Mouse (Mus musculus) right cerebral cortex, adult 18-20 months (tissue): Measurements from ENCODE around the gene Prkce.

ENCODE experiments used
- DNase-seq: peaks from one replicate; pipeline ENCODE4 v3.0.0; 2022; ENCODE audit warnings: mixed read lengths

Prkce gene

DNA sequence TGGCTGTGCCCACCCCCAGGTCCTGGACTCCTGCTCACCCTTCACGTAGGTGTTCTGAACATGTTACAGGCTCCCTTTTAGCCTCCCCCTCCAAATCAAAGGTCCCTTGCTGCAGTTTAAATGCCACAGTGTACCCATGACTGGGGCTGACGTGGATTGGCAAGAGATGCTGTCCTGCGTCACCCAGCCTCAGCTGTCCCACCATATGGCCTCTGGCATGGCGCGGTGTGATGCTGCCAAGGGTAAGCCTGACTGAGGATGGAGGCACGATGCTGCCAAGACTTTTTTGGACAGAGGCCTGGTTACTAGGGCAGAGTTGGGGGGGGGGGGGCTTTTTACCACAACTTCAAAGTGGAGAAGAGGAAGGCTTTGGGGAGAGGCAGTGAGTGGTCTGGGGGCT is 98.5 kb downstream of the Prkce start:
- peak; percentile 71 for DNase-seq

GRCm38 (mm10) chr17:86267126-86267760 is 99.7 kb downstream of the Prkce start:
- DNase-seq: no peak

DNA sequence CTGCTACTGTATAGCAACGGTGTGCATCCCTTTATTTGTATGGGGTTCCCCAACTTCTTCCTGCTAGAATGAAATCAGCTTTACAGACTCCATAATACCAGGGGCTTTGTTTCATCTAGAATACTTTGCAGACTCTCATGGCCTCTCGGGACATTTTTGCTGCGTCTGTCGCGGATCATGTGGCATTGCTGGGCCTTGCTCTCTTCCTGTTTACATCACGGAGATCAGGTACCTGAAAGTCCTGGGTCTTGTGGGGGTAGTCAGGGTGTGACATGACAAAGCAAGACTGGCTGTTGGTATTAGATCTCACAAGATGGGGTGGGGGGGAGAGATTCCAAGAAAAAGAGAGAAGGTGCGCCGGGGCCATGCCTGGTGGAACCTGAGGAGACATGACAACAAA is 102.1 kb downstream of the Prkce start:
- DNase-seq: no peak

DNA sequence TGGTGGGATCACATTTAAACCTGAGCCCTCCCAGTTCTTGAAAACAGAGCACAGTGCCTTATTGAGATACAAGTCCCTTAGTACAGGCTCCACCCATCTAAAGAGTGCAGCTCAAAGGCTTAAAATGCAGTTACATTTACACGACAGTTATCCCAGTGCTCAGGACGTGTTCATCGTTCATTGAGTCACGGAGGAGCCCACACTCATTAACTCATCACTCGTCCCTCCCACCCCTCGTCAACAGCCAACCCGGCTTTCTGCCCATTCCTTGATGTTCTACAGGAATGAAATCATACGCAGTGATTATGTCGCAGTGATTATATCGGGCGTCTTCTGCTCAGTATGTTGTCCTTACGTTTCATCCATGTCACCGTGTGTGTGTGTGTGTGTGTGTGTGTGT is 102.9 kb downstream of the Prkce start:
- no peak for DNase-seq

- DNase-seq: no peak
Observed at GRCm38 (mm10) chr17:86271277-86271676, 103.7 kb downstream of the Prkce start.

DNA sequence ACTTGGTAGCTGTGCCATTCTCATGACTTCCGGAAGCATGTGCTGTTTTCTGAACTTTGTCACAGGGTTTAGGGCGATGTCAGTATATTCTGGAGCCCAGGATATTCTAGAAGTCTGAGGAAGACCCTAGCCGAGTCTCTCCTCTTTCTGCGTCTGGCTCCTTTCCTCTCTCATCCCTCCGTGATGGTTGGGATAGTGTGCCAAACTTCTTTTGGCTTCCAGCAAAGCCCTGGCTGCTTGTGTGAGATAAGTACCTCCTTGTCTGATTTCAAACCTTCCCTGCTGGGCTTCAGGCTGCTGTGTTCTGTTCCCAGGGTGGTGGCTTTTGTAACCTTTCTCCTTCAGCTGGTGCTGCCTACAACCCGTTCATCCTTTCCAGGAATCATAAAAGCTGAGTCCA is 105.4 kb downstream of the Prkce start:
- DNase-seq: no peak

GRCm38 (mm10) chr17:86273566-86274349 is 106.2 kb downstream of the Prkce start:
- no peak for DNase-seq

DNA sequence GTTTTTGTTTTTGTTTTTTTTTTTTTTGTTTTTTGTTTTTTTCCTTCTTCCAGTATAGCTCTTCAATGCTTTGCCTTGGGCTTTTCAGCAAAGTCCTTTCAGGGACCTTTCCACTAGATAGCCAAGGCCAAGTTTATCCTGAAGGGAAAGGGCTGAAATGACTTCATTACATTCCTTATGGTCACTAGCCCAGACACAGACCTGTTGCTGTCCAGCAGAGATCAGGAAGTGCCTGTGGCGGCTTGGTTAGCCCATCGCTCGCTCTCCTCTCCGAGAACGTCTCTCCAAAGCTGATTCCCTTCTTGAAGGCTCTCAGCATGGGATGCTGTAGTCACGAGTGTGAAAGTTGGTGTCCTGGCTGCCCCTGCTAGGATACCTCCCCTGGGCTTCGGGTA is 106.8 kb downstream of the Prkce start:
- DNase-seq: no peak

- no peak for DNase-seq
Observed at GRCm38 (mm10) chr17:86276381-86276780, 108.8 kb downstream of the Prkce start.

DNA sequence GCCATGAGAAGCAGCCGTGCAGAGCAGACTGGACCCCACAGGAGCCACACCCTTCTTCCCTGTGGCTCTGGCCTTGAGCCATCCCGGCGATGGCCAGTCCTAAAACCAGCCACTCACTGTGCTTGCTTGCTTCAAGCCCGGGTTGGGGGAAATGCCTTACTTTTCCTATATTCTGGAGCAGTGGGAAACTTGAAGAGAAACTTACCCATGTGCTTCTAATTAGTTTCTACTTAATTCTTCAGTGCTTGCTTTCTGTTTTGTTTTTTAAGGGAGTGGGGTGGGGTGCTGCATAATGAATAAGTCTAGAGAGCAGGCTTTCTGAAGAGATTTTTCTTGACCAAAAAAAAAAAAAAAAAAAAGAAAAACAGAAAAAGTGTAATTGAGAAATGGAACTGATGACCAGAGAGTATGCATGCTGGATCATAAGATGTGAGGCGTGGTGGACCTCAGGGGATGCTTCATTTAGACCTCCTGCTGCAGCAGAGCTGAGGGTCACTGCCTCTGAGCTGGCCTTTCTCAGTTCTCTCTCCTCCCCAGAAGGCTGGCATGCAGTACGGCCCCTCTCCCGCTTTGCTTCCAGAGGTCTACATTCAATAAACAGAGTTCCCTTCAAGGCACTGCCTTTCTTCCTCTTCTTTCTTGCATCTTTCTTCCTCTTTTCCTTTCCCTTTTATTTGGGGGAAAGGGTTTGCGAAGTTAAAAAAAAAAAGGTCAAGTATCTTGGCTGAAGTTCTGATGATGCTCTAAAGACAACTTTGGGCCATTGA is 109.6 kb downstream of the Prkce start:
- no peak for DNase-seq

- DNase-seq: no peak
Observed at GRCm38 (mm10) chr17:86277999-86278526, 110.5 kb downstream of the Prkce start.

- no peak for DNase-seq
Observed at GRCm38 (mm10) chr17:86279751-86280150, 112.2 kb downstream of the Prkce start.

DNA sequence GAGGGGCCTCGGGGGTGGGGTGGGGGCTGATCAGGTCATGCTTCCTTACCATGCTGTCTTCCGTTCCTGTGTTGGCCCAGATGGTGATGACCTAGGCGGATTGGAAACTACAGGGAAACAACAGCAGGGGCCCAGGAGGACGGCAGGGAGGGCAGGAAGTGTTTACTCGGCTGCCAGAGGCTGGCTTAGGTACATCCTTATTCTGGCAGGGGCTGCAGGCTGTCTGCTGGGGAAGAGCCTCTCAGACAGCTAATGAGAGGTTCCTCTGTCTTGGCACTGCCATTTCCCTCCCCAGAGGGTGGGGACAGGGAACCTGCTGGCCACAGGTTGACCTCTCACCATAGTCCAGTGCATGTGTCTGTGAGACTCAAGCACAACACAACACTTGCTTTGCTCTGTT is 116.2 kb downstream of the Prkce start:
- DNase-seq: no peak

GRCm38 (mm10) chr17:86285058-86285457 is 117.5 kb downstream of the Prkce start:
- no peak for DNase-seq

GRCm38 (mm10) chr17:86286747-86287271 is 119.2 kb downstream of the Prkce start:
- no peak for DNase-seq

DNA sequence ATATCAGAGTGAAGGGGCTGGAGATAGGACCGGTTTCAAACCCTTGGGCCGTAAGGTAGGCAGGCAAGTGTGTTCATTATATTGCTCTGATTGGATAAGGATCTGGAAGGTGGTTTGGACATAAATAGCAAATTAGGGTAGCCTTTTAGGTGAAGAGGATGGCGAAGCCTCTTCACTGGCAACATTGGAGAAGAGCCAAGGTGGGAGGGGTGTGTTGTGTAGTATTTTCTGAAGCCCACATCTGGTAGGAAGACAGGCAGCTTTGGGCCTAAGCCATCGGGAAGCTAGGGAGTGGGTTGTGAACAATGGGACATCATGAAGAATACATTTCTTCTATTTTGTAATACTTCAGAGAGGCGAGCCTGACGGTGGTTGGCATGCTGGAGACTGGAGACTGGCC is 125.1 kb downstream of the Prkce start:
- no peak for DNase-seq

- DNase-seq: no peak
Observed at GRCm38 (mm10) chr17:86293247-86293744, 125.7 kb downstream of the Prkce start.

DNA sequence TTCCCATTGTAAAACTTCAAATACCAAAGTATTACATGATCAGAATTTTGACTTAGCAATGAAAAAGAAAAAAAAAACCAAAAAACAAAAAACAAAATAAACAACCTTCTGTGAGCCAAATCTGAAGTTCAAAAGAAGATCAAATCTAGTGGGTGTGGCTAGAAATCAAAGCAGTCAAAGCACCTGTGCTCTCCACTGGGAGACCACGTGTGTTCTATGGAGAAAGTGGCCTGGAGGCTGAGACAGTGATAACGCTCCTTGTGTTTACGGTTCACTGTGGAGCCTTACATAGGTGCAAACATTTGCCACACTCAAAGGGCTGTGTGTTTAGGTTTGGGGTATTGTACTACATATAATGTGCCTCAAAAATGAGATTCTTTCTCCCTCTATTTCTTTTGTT is 132.0 kb downstream of the Prkce start:
- no peak for DNase-seq

DNA sequence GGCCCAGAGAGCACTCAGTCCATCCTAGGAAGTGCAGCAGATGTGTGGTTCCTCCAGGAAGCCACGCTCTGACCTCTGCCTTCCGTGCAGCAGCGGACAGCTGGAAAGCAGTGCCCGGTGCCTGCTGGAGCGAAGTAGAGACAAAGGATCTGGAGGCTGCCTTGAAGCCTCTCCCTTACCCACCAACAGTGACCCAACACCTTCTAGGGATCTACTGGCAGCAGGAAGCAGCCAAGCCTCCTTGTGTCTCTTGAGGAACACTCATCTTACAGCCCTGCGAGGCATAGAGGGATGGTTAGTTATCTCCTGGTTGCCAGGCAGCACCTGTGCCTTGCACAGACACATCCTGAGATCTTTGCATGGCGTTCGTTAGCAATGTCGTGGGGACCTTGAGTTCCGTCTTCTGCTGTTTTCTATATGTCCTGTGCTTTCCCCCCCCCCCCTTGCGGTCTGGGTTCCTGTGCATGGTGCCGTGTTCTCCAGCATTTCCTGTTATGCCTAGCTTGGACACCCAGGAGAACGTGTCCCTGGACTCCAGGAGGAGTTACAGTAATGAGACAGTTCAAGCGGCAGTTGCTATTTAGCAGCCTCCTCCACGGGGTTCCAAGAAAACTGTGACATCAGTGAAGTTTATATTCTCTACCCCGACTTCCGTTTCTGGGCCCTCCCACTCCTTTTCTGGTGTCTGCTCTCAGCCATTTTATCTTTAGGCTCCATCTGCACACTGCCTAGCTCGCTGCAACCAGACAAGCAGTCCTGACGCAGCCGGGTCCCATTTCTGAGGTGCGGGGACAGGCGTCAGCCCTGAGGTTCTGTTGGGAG is 133.4 kb downstream of the Prkce start:
- peak; percentile 88 for DNase-seq

- DNase-seq: peak; percentile 41
Observed at GRCm38 (mm10) chr17:86302266-86302665, 134.7 kb downstream of the Prkce start.

DNA sequence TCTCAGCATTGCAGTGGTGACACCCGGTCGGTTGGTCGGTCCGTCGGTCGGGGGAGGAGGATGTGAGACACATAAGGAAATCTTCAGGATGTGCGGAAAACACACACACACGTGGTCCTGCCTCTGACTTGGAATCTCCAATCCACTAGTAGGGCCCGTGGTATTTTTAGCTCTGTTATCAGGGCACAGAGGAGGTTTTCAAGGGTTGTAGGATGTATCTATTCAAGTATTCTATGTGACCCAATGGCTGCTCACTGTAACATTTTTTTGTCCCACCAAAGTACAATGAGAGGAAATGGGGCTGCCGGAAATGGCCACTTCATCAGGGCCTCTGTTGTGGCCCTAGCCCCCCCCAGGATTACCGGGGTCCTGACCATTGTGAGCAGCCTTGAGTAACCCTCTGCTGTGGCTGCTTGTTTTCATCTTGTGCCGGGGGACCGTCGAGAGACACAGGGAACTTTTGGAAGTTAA is 135.3 kb downstream of the Prkce start:
- no peak for DNase-seq
